Mouse (Mus musculus) ES-E14 (cell line): ENCODE results near the gene Tubgcp6. TPM values are rescaled to one million over a fixed set of nuclear protein-coding genes. Genes with fewer than 3 reads are reported as not detected.

Experiments
- DNase-seq: peaks from one replicate; pipeline ENCODE4 v3.0.0-alpha.2; 2013; ENCODE audit warnings: low read depth, low spot score
- H3K27ac ChIP-seq: 2 replicates; pipeline ENCODE4 v1.5.1; 2012; ENCODE audit warnings: low read depth, mild to moderate bottlenecking, low read length, moderate library complexity, mixed read lengths; ENCODE audit not compliant: poor library complexity, insufficient read depth, severe bottlenecking
- H3K36me3 ChIP-seq: 2 replicates; pipeline ENCODE4 v1.6.1; 2012; ENCODE audit warnings: mild to moderate bottlenecking, low read length, moderate library complexity, mixed read lengths; ENCODE audit not compliant: control insufficient read depth, poor library complexity, insufficient read depth, severe bottlenecking
- H3K4me1 ChIP-seq, 2 experiments: fragments of 150-350 bp in 1 of 2; sonication (generic) in 1 of 2; 2 replicates each; pipeline ENCODE4 v1.6.1; 2012; ENCODE audit warnings: low read length in 2 of 2, mild to moderate bottlenecking in 1 of 2, mixed read lengths in 1 of 2; ENCODE audit not compliant: control insufficient read depth in 2 of 2, insufficient read depth in 2 of 2, poor library complexity in 1 of 2
- H3K4me3 ChIP-seq, 2 experiments: fragments of 150-350 bp in 1 of 2; sonication (generic) in 1 of 2; 2 replicates each; pipeline ENCODE4 v1.5.1; 2012; ENCODE audit warnings: low read length in 2 of 2, low read depth in 1 of 2, mild to moderate bottlenecking in 1 of 2, mixed read lengths in 1 of 2; ENCODE audit not compliant: insufficient read depth in 1 of 2, poor library complexity in 1 of 2, severe bottlenecking in 1 of 2
- H3K9ac ChIP-seq: 2 replicates; pipeline ENCODE4 v1.6.1; 2012; ENCODE audit warnings: low read depth, mild to moderate bottlenecking, low read length, mixed read lengths; ENCODE audit not compliant: poor library complexity, insufficient read depth, severe bottlenecking
- H3K9me3 ChIP-seq: fragments of 150-350 bp; sonication (generic); 2 replicates; pipeline ENCODE4 v1.6.1; 2012; ENCODE audit warnings: low read depth, mild to moderate bottlenecking, low read length; ENCODE audit not compliant: control insufficient read depth, insufficient read depth
- CHD2 ChIP-seq: IDR thresholded peaks from 2 replicates; pipeline ENCODE4 v1.6.1; 2014; ENCODE audit warnings: mild to moderate bottlenecking, low read depth, low read length, inconsistent platforms
- HCFC1 ChIP-seq: IDR thresholded peaks from 2 replicates; pipeline ENCODE4 v1.6.1; 2012; ENCODE audit warnings: low read length, inconsistent platforms, borderline replicate concordance; ENCODE audit not compliant: insufficient read depth
- MAFK ChIP-seq: IDR thresholded peaks from 2 replicates; pipeline ENCODE4 v1.6.1; 2014; ENCODE audit warnings: mild to moderate bottlenecking, low read depth, low read length, inconsistent platforms; ENCODE audit not compliant: insufficient read depth
- ZC3H11A ChIP-seq: IDR thresholded peaks from 2 replicates; pipeline ENCODE4 v1.6.1; 2012; ENCODE audit warnings: low read depth, mild to moderate bottlenecking, inconsistent platforms, low read length, borderline replicate concordance
- ZNF384 ChIP-seq: IDR thresholded peaks from 2 replicates; pipeline ENCODE4 v1.6.1; 2012; ENCODE audit warnings: low read depth, low read length, inconsistent platforms
- in situ Hi-C, 2 experiments: fragments of 600-800 bp; cut with MboI; formaldehyde crosslinking; loops; one replicate each; pipeline ENCODE4 v1.15.1; 2025; ENCODE audit warnings: low sequenced_read_pairs in 2 of 2, inconsistent platforms in 1 of 2; ENCODE audit not compliant: unreplicated experiment in 2 of 2
- total RNA-seq: library from RNA; depleted of rRNA; stranded (reverse); fragments of 300-350 nt; gene quantifications from 2 replicates; pipeline ENCODE4 v1.2.3, GENCODE M21; 2012

Gene Tubgcp6
- total RNA-seq, 1 experiment, result 37.3 TPM

DNA sequence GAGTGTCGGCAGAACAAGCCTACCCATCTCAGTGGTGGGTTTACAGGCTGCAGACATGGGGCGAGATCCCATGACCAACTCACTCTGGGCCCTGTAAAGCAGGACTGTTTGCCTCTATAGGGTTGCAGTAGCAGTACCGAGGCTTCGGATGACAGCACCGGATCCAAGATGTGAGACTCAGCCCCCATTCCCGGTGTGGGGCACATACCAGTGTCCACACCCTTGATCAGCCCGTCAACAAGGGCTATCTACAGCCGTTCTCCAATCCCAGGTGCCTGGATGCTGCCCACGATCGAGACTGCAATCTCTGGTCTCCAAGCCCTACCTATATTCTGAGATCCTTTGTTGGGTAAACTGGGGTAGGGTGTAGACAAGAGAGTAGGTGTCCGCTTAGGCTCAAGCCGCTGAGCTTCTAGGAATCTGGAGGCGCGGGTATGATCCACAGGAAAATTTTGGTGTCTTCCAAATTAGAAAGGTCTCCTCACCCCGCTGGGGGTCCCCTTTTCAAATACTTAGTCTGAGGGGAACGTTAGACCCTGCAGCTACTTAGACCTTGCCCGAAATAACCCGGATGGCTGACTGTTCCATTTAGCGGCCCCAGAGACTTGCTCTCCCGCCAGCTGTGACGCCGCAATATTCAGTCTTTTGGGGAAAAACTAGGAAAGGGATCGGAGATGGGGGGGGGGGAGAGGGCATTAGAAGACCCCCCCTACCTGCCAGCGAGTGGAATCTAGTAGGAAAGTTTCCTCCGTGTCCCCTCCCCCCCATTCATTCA is 25.8 kb upstream of the Tubgcp6 start:
- peaks cover 0 to 31% of the 10 kb centered on the region in 2 experiments; a peak in 3 of 4 replicates for H3K4me1 ChIP-seq
- no peak for DNase-seq
- in situ Hi-C loops, result no loop called here

GRCm38 (mm10) chr15:89147895-89148294 is 25.0 kb upstream of the Tubgcp6 start:
- H3K27ac ChIP-seq, result no peak overlapping the region
- no peak overlapping the region for H3K9ac ChIP-seq
- TF ChIP-seq CHD2 (no peak), MAFK (no peak), ZNF384 (no peak), ZC3H11A (no peak), HCFC1 (no peak)
- no peak for DNase-seq
- no peak overlapping the region for H3K4me3 ChIP-seq
- H3K4me1 ChIP-seq, result peaks cover 0 to 31% of the 10 kb centered on the region in 2 experiments; a peak in 3 of 4 replicates
- peaks cover 4% of the 10 kb centered on the region; the same call in 1 of the 2 replicates for H3K36me3 ChIP-seq
- in situ Hi-C loops, result no loop called here
- H3K9me3 ChIP-seq, result no peaks in the 10 kb centered on the region

More for the DNA sequence above, 25.8 kb upstream of the Tubgcp6 start:
- Histone ChIP-seq H3K4me3 (peak overlapping the region; percentile 68 to 80), H3K9me3 (no peaks in the 10 kb centered on the region), H3K27ac (no peak overlapping the region), H3K36me3 (peaks cover 4% of the 10 kb centered on the region; the same call in 1 of the 2 replicates), H3K9ac (peak overlapping the region; percentile 78)
- TF ChIP-seq MAFK (no peak), CHD2 (no peak), ZC3H11A (no peak), HCFC1 (no peak), ZNF384 (no peak)

DNA sequence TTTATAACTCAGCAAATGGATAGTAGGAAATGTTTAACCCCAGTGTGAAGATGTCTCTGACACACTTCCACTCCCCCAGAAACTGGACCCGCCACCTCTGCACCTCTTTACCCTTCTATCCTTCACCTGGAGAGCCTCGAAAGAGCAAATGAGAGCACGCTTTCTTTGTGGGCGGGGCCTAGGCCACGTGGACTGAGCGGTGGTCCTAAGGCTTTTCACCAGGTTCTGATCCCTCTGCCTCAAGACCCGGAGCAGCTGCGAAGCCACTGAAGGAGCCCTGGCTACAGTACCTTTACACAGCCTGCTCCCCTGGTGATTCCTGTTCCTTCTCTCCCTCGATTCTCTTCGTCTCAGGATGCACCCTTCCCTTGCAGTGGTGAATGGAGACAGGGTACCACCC is 24.5 kb upstream of the Tubgcp6 start:
- H3K4me1 ChIP-seq, result peaks cover 0 to 27% of the 10 kb centered on the region in 2 experiments; a peak in 3 of 4 replicates
- H3K9ac ChIP-seq, result no peak overlapping the region

DNA sequence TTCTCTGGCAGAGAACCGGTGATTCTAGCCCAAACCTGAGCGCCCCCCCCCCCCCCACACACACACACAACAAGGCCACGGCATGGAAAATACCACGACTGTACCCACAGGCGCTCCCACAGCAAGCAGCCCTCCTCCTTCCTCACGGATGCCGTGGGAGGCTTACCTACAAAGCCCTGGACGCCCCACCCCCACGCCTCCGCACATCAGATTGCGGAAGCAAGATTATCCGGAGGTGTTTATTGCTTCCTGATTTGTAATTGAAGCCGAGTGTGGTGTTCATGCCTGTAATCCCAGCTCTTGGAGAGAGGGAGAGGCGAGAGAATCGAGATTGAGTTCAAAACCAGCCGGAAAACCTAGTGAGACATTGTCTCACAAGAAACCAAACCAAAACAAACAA is 24.1 kb upstream of the Tubgcp6 start:
- H3K4me1 ChIP-seq, result peaks cover 0 to 25% of the 10 kb centered on the region in 2 experiments; a peak in 3 of 4 replicates
- 0 out of 2 replicates have a peak overlapping the region, but pooled peaks have one; percentile 1 for H3K9ac ChIP-seq
- H3K9me3 ChIP-seq, result no peaks in the 10 kb centered on the region
- TF ChIP-seq CHD2, result no peak
- TF ChIP-seq MAFK, result no peak
- TF ChIP-seq HCFC1, result no peak
- no peak for TF ChIP-seq ZC3H11A
- TF ChIP-seq ZNF384, result no peak
- no peak overlapping the region for H3K27ac ChIP-seq
- no peak for DNase-seq
- in situ Hi-C loops, result no loop called here
- peak overlapping the region; percentile 45 to 65; a peak in 2 of 4 replicates for H3K4me3 ChIP-seq
- H3K36me3 ChIP-seq, result peaks cover 4% of the 10 kb centered on the region; the same call in 1 of the 2 replicates

More for the DNA sequence above, 24.5 kb upstream of the Tubgcp6 start:
- H3K4me3 ChIP-seq, result no peak overlapping the region
- in situ Hi-C loops, result no loop called here
- H3K9me3 ChIP-seq, result no peaks in the 10 kb centered on the region
- DNase-seq, result no peak
- peaks cover 4% of the 10 kb centered on the region; the same call in 1 of the 2 replicates for H3K36me3 ChIP-seq
- H3K27ac ChIP-seq, result no peak overlapping the region
- no peak for TF ChIP-seq ZC3H11A
- TF ChIP-seq MAFK, result no peak
- TF ChIP-seq HCFC1, result no peak
- no peak for TF ChIP-seq ZNF384
- no peak for TF ChIP-seq CHD2

GRCm38 (mm10) chr15:89146537-89146936 is 23.6 kb upstream of the Tubgcp6 start:
- peak; percentile 73 for DNase-seq
- TF ChIP-seq ZC3H11A (no peak), CHD2 (no peak), MAFK (no peak), ZNF384 (no peak), HCFC1 (no peak)
- 0 out of 2 replicates have a peak overlapping the region, but pooled peaks have one; percentile 1 for H3K9ac ChIP-seq
- in situ Hi-C loops, result no loop called here
- H3K36me3 ChIP-seq, result peaks cover 4% of the 10 kb centered on the region; the same call in 1 of the 2 replicates
- H3K4me3 ChIP-seq, result peak overlapping the region; percentile 45 to 65
- H3K27ac ChIP-seq, result no peak overlapping the region
- H3K9me3 ChIP-seq, result no peaks in the 10 kb centered on the region
- peaks cover 0 to 26% of the 10 kb centered on the region in 2 experiments; a peak in 3 of 4 replicates for H3K4me1 ChIP-seq
